Mouse (Mus musculus) urinary bladder, postnatal 25 days (tissue): ENCODE data around the gene Hes1.
"Not testable (repeated sequence)": the region's sequence is repeated elsewhere in the genome, so short reads cannot be mapped to it uniquely, and the experiment has no call there.

ENCODE experiments used
- DNase-seq: peaks from one replicate; pipeline ENCODE4 v3.0.0; 2022; ENCODE audit warnings: low spot score

The Hes1 gene

GRCm38 (mm10) chr16:30069950-30070770 lies 6.0 kb downstream of the Hes1 start:
- DNase-seq: peak; percentile 87

GRCm38 (mm10) chr16:30070771-30071191 lies 6.6 kb downstream of the Hes1 start:
- DNase-seq: no peak

- DNase-seq: no peak
These were observed 9.1 kb downstream of the Hes1 start for GRCm38 (mm10) chr16:30073317-30073716.

- no peak for DNase-seq
These were observed 17.3 kb downstream of the Hes1 start for GRCm38 (mm10) chr16:30081498-30081897.

- DNase-seq: no peak
These were observed 17.8 kb downstream of the Hes1 start for GRCm38 (mm10) chr16:30081980-30082379.

GRCm38 (mm10) chr16:30082965-30083364 lies 18.8 kb downstream of the Hes1 start:
- DNase-seq: no peak

GRCm38 (mm10) chr16:30083536-30083935 lies 19.4 kb downstream of the Hes1 start:
- DNase-seq: no peak

GRCm38 (mm10) chr16:30088646-30089045 lies 24.5 kb downstream of the Hes1 start:
- DNase-seq: no peak

GRCm38 (mm10) chr16:30090200-30090865 lies 26.1 kb downstream of the Hes1 start:
- no peak for DNase-seq

- no peak for DNase-seq
These were observed 31.9 kb downstream of the Hes1 start for GRCm38 (mm10) chr16:30096050-30096449.

- DNase-seq: no peak
These were observed 32.3 kb downstream of the Hes1 start for GRCm38 (mm10) chr16:30096475-30096874.

- no peak for DNase-seq
These were observed 34.9 kb downstream of the Hes1 start for GRCm38 (mm10) chr16:30099124-30099523.

- no peak for DNase-seq
These were observed 38.1 kb downstream of the Hes1 start for GRCm38 (mm10) chr16:30102149-30102915.

GRCm38 (mm10) chr16:30102982-30103381 lies 38.8 kb downstream of the Hes1 start:
- no peak for DNase-seq

- DNase-seq: no peak
These were observed 39.3 kb downstream of the Hes1 start for GRCm38 (mm10) chr16:30103495-30103894.

- DNase-seq: no peak
These were observed 40.2 kb downstream of the Hes1 start for GRCm38 (mm10) chr16:30104363-30104762.

- no peak for DNase-seq
These were observed 41.3 kb downstream of the Hes1 start for GRCm38 (mm10) chr16:30105476-30105875.

GRCm38 (mm10) chr16:30108167-30108566 lies 44.0 kb downstream of the Hes1 start:
- not testable (repeated sequence) for DNase-seq

GRCm38 (mm10) chr16:30110466-30110865 lies 46.3 kb downstream of the Hes1 start:
- no peak for DNase-seq

GRCm38 (mm10) chr16:30111069-30111468 lies 46.9 kb downstream of the Hes1 start:
- DNase-seq: no peak

- DNase-seq: no peak
These were observed 47.4 kb downstream of the Hes1 start for GRCm38 (mm10) chr16:30111566-30111965.

- DNase-seq: no peak
These were observed 49.0 kb downstream of the Hes1 start for GRCm38 (mm10) chr16:30113170-30113569.

GRCm38 (mm10) chr16:30113800-30114199 lies 49.6 kb downstream of the Hes1 start:
- DNase-seq: no peak
